Mouse (Mus musculus): ENCODE data around the gene Mttp. TPM values are rescaled to one million over a fixed set of nuclear protein-coding genes. Genes with fewer than 3 reads are reported as not detected.

Gene Mttp
- polyA plus RNA-seq, 1 experiment from 2014 or later, result 8.3 TPM

- Histone ChIP-seq H3K9ac (replicated peaks; ENCODE audit: low read length) (no peak overlapping the region), H3K4me1 (ENCODE audit: control insufficient read depth, insufficient read depth, low read length) (no peaks in the 10 kb centered on the region), H3K9me3 (replicated peaks; ENCODE audit: control insufficient read depth, low read length) (no peaks in the 10 kb centered on the region), H3K27me3 (ENCODE audit: control insufficient read depth, insufficient read depth, low read length) (no peaks in the 10 kb centered on the region), H3K4me2 (ENCODE audit: low read depth, low read length) (no peak overlapping the region), H3K4me3 (ENCODE audit: low read depth, low read length) (no peak overlapping the region), H3K36me3 (replicated peaks; ENCODE audit: control insufficient read depth, insufficient read depth, low read depth, low read length) (no peaks in the 10 kb centered on the region), H3K27ac (replicated peaks; ENCODE audit: low read depth, low read length) (no peak overlapping the region)
- WGBS, result 83% methylated on average over 6 of the region's 6 CpGs
- DNase-seq (ENCODE audit: low spot score), result no peak
- no peak for ATAC-seq (replicated peaks; ENCODE audit: insufficient number of reproducible peaks, low FRiP score, low TSS enrichment, low read depth)
Observed at GRCm38 (mm10) chr3:138175551-138175950, 30.8 kb upstream of the Mttp start.

GRCm38 (mm10) chr3:138173291-138173690 is 28.5 kb upstream of the Mttp start:
- Histone ChIP-seq H3K4me2 (ENCODE audit: low read depth, low read length) (no peak overlapping the region), H3K4me3 (ENCODE audit: low read depth, low read length) (no peak overlapping the region), H3K27ac (replicated peaks; ENCODE audit: low read depth, low read length) (no peak overlapping the region), H3K36me3 (replicated peaks; ENCODE audit: control insufficient read depth, insufficient read depth, low read depth, low read length) (no peaks in the 10 kb centered on the region), H3K9ac (replicated peaks; ENCODE audit: low read length) (no peak overlapping the region), H3K4me1 (ENCODE audit: control insufficient read depth, insufficient read depth, low read length) (no peaks in the 10 kb centered on the region), H3K27me3 (ENCODE audit: control insufficient read depth, insufficient read depth, low read length) (no peaks in the 10 kb centered on the region), H3K9me3 (replicated peaks; ENCODE audit: control insufficient read depth, low read length) (no peaks in the 10 kb centered on the region)
- ATAC-seq (replicated peaks; ENCODE audit: insufficient number of reproducible peaks, low FRiP score, low TSS enrichment, low read depth) (no peak), DNase-seq (ENCODE audit: low spot score) (no peak)
- 76% methylated on average over 10 of the region's 10 CpGs for WGBS

GRCm38 (mm10) chr3:138162553-138163183 is 17.9 kb upstream of the Mttp start:
- Histone ChIP-seq H3K27ac (replicated peaks; ENCODE audit: low read depth, low read length) (no peak overlapping the region), H3K4me2 (ENCODE audit: low read depth, low read length) (no peak overlapping the region), H3K9me3 (replicated peaks; ENCODE audit: control insufficient read depth, low read length) (no peaks in the 10 kb centered on the region), H3K36me3 (replicated peaks; ENCODE audit: control insufficient read depth, insufficient read depth, low read depth, low read length) (no peaks in the 10 kb centered on the region), H3K27me3 (ENCODE audit: control insufficient read depth, insufficient read depth, low read length) (no peaks in the 10 kb centered on the region), H3K4me1 (ENCODE audit: control insufficient read depth, insufficient read depth, low read length) (no peaks in the 10 kb centered on the region), H3K9ac (replicated peaks; ENCODE audit: low read length) (no peak overlapping the region), H3K4me3 (ENCODE audit: low read depth, low read length) (no peak overlapping the region)
- ATAC-seq (replicated peaks; ENCODE audit: insufficient number of reproducible peaks, low FRiP score, low TSS enrichment, low read depth), result no peak
- WGBS, result 63% methylated on average over 4 of the region's 4 CpGs
- peak; percentile 8 for DNase-seq (ENCODE audit: low spot score)

- Histone ChIP-seq H3K27ac (replicated peaks; ENCODE audit: low read depth, low read length) (no peak overlapping the region), H3K36me3 (replicated peaks; ENCODE audit: control insufficient read depth, insufficient read depth, low read depth, low read length) (no peaks in the 10 kb centered on the region), H3K9me3 (replicated peaks; ENCODE audit: control insufficient read depth, low read length) (no peaks in the 10 kb centered on the region), H3K27me3 (ENCODE audit: control insufficient read depth, insufficient read depth, low read length) (no peaks in the 10 kb centered on the region), H3K9ac (replicated peaks; ENCODE audit: low read length) (no peak overlapping the region), H3K4me1 (ENCODE audit: control insufficient read depth, insufficient read depth, low read length) (no peaks in the 10 kb centered on the region), H3K4me3 (ENCODE audit: low read depth, low read length) (no peak overlapping the region), H3K4me2 (ENCODE audit: low read depth, low read length) (no peak overlapping the region)
- DNase-seq (ENCODE audit: low spot score) (no peak), ATAC-seq (replicated peaks; ENCODE audit: insufficient number of reproducible peaks, low FRiP score, low TSS enrichment, low read depth) (no peak)
- 84% methylated on average over 10 of the region's 10 CpGs for WGBS
Observed at GRCm38 (mm10) chr3:138161623-138162022, 16.9 kb upstream of the Mttp start.

GRCm38 (mm10) chr3:138156651-138157050 is 11.9 kb upstream of the Mttp start:
- no peak overlapping the region for H3K9ac ChIP-seq (replicated peaks; ENCODE audit: low read length)
- H3K4me2 ChIP-seq (ENCODE audit: low read depth, low read length), result no peak overlapping the region
- no peaks in the 10 kb centered on the region; the same call in 1 of the 2 replicates for H3K36me3 ChIP-seq (replicated peaks; ENCODE audit: control insufficient read depth, insufficient read depth, low read depth, low read length)
- H3K27ac ChIP-seq (replicated peaks; ENCODE audit: low read depth, low read length), result no peak overlapping the region
- 69% methylated on average over 10 of the region's 10 CpGs for WGBS
- no peaks in the 10 kb centered on the region for H3K9me3 ChIP-seq (replicated peaks; ENCODE audit: control insufficient read depth, low read length)
- H3K4me1 ChIP-seq (ENCODE audit: control insufficient read depth, insufficient read depth, low read length), result no peaks in the 10 kb centered on the region
- no peak for DNase-seq (ENCODE audit: low spot score)
- ATAC-seq (replicated peaks; ENCODE audit: insufficient number of reproducible peaks, low FRiP score, low TSS enrichment, low read depth), result no peak
- H3K4me3 ChIP-seq (ENCODE audit: low read depth, low read length), result no peak overlapping the region
- H3K27me3 ChIP-seq (ENCODE audit: control insufficient read depth, insufficient read depth, low read length), result no peaks in the 10 kb centered on the region

GRCm38 (mm10) chr3:138155062-138155461 is 10.3 kb upstream of the Mttp start:
- Histone ChIP-seq H3K27ac (replicated peaks; ENCODE audit: low read depth, low read length) (no peak overlapping the region), H3K36me3 (replicated peaks; ENCODE audit: control insufficient read depth, insufficient read depth, low read depth, low read length) (no peaks in the 10 kb centered on the region; the same call in 1 of the 2 replicates)
- no peak for ATAC-seq (replicated peaks; ENCODE audit: insufficient number of reproducible peaks, low FRiP score, low TSS enrichment, low read depth)

GRCm38 (mm10) chr3:138148811-138149210 is 4.0 kb upstream of the Mttp start:
- DNase-seq (ENCODE audit: low spot score), result no peak

More at GRCm38 (mm10) chr3:138155062-138155461, 10.3 kb upstream of the Mttp start:
- no peaks in the 10 kb centered on the region for H3K9me3 ChIP-seq (replicated peaks; ENCODE audit: control insufficient read depth, low read length)
- H3K4me1 ChIP-seq (ENCODE audit: control insufficient read depth, insufficient read depth, low read length), result no peaks in the 10 kb centered on the region
- no peak overlapping the region for H3K4me2 ChIP-seq (ENCODE audit: low read depth, low read length)
- 90% methylated on average over 4 of the region's 4 CpGs for WGBS
- DNase-seq (ENCODE audit: low spot score), result no peak
- H3K9ac ChIP-seq (replicated peaks; ENCODE audit: low read length), result no peak overlapping the region
- H3K27me3 ChIP-seq (ENCODE audit: control insufficient read depth, insufficient read depth, low read length), result no peaks in the 10 kb centered on the region
- H3K4me3 ChIP-seq (ENCODE audit: low read depth, low read length), result no peak overlapping the region

GRCm38 (mm10) chr3:138144060-138144641 is 617 bp downstream of the Mttp start:
- ATAC-seq (replicated peaks; ENCODE audit: insufficient number of reproducible peaks, low FRiP score, low TSS enrichment, low read depth) (no peak), DNase-seq (ENCODE audit: low spot score) (peak; percentile 52)
- H3K27me3 ChIP-seq (ENCODE audit: control insufficient read depth, insufficient read depth, low read length), result no peaks in the 10 kb centered on the region
- no peaks in the 10 kb centered on the region; the same call in 1 of the 2 replicates for H3K36me3 ChIP-seq (replicated peaks; ENCODE audit: control insufficient read depth, insufficient read depth, low read depth, low read length)
- H3K9me3 ChIP-seq (replicated peaks; ENCODE audit: control insufficient read depth, low read length), result no peaks in the 10 kb centered on the region
- H3K4me2 ChIP-seq (ENCODE audit: low read depth, low read length), result peak overlapping the region; percentile 66
- H3K4me3 ChIP-seq (ENCODE audit: low read depth, low read length), result peak overlapping the region; percentile 65
- WGBS, result under 1% methylated on average over 18 of the region's 18 CpGs
- peak overlapping the region; percentile 88 for H3K9ac ChIP-seq (replicated peaks; ENCODE audit: low read length)
- H3K27ac ChIP-seq (replicated peaks; ENCODE audit: low read depth, low read length), result peak overlapping the region; percentile 97
- H3K4me1 ChIP-seq (ENCODE audit: control insufficient read depth, insufficient read depth, low read length), result no peaks in the 10 kb centered on the region

More at GRCm38 (mm10) chr3:138148811-138149210, 4.0 kb upstream of the Mttp start:
- Histone ChIP-seq H3K9me3 (replicated peaks; ENCODE audit: control insufficient read depth, low read length) (no peaks in the 10 kb centered on the region), H3K4me3 (ENCODE audit: low read depth, low read length) (no peak overlapping the region), H3K9ac (replicated peaks; ENCODE audit: low read length) (no peak overlapping the region), H3K36me3 (replicated peaks; ENCODE audit: control insufficient read depth, insufficient read depth, low read depth, low read length) (no peaks in the 10 kb centered on the region; the same call in none of the 2 replicates), H3K4me2 (ENCODE audit: low read depth, low read length) (no peak overlapping the region), H3K27me3 (ENCODE audit: control insufficient read depth, insufficient read depth, low read length) (no peaks in the 10 kb centered on the region), H3K27ac (replicated peaks; ENCODE audit: low read depth, low read length) (no peak overlapping the region), H3K4me1 (ENCODE audit: control insufficient read depth, insufficient read depth, low read length) (no peaks in the 10 kb centered on the region)
- ATAC-seq (replicated peaks; ENCODE audit: insufficient number of reproducible peaks, low FRiP score, low TSS enrichment, low read depth), result no peak
- 95% methylated on average over 2 of the region's 2 CpGs for WGBS
